Mouse (Mus musculus) thymus, postnatal 25 days (tissue): ENCODE data around the gene Lingo1.

Experiments used
- DNase-seq: peaks from one replicate; pipeline ENCODE4 v3.0.0; 2022

Gene Lingo1

DNA sequence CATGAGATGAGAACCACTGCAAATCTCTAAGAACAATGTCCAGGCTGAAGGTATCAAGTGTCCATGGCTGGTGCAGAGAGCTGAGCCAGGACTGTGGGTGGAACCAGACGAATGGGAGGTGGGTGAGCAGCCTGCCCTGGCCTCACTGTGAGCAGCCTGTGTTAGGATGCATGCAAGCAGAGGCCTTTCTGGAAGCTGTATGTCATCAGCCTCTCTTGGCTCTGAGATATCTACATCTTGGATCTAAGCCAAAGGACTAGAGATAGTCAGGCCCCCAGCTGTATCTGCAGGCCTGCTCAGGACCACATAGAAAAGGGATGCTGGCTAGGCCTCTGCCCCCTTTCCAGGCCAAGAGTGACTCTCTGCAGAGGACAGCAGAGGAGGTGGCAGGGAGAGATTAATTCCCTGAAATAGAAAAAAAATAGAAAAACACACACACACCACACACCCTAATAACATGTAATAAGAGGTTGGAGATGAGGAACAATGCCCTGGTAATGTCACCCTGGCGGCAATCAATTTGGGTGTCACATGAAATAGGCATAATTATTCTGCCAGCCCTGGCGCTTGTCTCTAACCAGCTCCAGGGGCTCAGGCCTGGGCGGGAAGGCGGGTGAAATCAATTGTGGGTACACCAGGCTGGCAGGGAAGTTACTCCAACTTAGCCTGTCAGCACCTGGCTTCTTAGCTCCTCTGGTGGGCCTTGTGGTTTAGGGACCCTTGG, 166.4 kb downstream of the Lingo1 start:
- DNase-seq: no peak

DNA sequence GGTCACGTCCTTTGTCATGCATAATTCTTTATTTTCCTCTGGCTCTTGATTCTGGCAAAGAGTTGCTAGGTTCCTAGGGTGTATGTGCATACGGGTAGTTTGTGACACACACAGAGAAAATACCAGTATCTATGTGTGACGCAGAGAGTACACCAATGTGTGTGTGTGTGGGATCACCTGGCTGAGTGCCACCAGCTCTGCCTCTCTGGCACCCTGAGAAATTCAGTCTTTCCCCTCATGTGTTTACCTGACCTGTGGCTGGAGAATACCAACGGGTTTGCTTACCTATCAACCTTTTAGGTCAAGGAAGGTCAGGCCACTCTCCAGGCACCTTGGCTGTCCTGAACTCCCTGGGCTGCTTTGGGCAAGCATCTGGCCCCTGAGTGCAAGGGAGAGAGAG, 169.0 kb downstream of the Lingo1 start:
- DNase-seq: no peak

DNA sequence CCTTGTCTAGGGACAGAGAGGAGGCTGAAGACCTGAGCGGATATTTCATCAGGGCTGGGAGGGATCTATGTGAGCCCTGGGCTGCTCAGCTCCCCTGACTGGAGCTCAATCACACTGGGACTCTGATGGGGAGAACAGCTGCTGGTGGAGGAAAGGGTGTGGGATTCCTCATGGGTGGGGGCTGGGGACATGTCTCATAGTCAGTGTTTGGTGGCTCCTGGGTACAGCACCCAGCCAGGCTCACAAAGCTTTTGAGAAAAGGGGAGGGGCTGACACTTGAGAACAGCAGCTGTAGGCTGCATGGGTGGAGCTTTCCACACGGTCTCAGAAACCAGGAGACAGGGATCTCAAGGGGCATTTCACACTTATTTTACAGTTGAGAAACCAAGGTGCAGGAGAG, 171.3 kb downstream of the Lingo1 start:
- DNase-seq: no peak

DNA sequence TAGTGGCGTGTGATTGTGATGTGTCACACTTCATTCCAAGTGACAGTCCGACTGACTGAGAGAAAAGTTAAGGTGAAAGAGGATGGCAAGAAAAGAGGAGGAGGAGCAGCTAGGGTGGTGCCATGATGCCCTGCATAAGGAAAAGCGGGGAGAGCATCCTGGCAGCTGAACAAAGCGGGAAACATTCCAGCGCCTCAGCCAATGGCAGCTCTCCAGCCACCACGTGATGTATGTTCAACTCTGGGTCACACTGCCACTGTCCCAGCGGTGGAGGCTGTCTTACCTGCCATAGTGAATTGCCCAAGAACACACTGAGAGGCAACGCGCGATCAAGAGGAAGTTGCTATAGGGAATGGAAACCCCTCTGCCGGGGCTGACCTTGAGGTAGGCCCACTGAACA, 172.9 kb downstream of the Lingo1 start:
- no peak for DNase-seq

DNA sequence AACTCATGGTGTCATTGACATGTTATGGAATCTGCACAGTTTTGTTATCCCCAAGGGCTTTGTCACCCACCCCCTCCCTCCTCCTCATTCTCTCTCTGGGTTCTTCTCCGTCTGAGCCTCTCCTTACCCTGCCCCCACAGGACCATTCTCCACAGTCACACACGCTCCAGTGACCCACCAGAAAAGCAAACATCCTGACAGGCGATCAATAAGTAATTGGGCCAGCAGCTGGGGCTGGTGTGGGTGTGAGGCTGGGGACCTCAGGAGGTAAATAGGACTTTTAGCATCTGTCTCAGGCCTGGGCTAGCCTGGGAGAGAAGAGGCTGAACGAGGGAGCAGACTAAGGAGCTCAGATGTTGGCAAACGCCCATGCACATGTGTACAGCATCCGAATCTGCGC, 173.5 kb downstream of the Lingo1 start:
- no peak for DNase-seq

DNA sequence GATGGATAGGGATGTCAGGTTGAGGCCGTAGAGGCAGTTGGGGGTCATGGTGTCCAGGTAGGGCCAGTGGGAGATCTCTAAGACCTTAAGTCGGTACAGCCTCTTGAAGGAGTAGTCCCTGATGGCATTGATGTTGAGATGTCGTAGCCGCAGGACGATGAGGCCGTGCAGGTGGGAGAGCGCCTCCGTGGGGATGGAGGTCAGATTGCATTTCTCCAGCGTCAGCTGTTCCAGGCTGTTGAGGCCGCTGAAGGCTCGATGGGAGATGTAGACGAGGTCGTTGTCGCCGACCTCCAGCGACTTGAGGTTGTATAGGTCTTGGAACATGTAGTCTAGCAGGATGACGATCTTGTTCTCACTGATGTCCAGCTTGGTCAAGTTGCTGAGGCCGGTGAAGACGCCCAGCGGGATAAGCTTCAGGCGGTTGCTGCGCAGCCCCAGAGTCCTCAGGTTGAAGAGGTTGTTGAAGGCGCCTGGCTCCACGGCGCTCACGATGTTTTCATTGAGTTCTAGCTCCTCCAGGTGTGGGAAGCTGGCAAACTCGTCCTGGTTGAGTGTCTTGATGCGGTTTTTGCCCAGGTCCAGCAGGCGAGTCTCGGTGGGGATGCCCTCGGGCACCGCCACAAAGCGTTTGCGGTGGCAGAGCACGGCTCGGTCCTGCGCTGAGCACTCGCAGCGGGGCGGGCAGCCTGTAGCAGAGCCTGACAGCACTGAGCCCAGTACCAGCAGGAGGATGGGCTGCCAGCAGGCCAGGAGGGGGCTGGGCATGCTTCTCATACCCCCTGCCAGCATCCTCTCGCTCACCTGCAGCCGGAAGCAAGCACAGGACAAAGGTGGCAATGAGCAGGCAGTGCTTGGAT, 175.5 kb downstream of the Lingo1 start:
- no peak for DNase-seq

DNA sequence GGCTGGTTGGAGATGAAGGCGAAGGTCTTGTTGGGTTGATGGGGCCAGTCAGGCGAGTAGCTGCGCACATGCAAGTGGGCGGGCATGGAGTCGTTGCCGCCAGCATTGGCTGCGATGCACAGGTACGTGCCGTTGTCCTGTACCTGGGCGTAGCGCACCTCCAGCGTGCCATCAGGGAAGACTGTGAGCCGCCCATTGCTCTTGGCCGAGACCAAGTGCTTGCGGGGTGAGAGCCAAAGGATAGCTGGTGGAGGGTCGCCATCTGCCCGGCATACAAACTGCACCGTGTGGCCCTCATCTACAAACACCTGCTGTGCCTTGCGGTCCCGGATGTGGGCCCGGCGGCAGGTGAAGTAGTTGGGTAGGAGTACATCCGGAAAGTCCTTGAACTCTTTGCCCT, 176.6 kb downstream of the Lingo1 start:
- DNase-seq: no peak

DNA sequence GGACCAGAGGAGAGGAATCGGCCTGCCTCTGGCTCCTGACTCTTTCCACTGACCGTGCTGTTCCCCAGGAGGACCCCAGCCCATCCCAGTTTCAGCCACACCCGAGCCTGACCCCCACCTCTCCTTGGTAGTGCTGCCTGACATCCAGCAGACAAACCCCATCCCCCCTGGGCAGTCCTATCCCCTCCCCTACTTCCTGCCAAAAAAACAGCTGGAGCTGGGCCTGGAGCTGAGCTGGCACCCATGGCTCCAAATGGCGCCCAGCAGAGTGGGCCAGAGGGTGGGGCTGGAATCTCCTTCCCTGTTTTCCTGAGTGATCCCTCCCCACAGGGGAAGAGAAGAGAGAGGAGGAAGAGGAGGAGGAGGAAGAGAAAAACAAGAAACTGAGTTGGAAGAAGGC, 177.6 kb downstream of the Lingo1 start:
- no peak for DNase-seq

DNA sequence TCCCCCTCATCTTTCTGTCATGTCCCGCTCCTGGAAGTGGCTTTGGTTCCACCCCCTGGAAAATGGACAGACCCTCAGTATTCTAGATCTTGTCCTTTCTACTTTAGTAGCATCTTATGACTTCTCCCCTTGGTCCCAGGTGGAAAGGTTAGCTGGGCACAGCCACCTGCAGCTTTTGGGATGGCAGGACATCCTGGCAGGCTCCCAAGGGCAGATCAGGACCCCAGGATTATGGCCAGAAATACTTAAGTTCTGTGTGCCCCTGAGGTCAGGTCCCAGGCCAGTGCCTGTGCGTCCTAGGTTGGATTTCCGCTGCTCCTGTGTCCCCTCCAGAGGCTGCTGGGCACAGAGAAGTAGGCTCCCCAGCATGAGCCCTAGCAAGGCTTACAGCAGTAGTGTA, 180.2 kb downstream of the Lingo1 start:
- DNase-seq: no peak

DNA sequence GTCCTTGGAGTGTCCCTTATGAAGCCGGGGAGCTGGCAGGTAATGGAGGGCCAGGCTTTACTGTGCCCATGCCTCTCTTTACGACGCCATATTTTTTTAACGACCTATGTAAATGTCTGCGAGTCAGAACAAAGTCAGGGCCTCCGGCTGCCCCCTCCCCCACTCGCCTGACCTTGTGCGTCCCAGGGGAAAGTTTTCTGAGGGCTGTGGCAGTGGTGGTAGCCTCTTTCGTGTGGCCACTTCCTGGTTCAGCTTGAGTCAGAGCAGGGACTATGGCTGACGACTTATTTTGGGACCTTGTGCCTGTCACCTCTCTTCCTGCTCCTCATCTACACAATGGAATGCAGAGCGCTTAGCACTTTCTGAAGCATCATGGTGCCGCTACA, 183.5 kb downstream of the Lingo1 start:
- no peak for DNase-seq

DNA sequence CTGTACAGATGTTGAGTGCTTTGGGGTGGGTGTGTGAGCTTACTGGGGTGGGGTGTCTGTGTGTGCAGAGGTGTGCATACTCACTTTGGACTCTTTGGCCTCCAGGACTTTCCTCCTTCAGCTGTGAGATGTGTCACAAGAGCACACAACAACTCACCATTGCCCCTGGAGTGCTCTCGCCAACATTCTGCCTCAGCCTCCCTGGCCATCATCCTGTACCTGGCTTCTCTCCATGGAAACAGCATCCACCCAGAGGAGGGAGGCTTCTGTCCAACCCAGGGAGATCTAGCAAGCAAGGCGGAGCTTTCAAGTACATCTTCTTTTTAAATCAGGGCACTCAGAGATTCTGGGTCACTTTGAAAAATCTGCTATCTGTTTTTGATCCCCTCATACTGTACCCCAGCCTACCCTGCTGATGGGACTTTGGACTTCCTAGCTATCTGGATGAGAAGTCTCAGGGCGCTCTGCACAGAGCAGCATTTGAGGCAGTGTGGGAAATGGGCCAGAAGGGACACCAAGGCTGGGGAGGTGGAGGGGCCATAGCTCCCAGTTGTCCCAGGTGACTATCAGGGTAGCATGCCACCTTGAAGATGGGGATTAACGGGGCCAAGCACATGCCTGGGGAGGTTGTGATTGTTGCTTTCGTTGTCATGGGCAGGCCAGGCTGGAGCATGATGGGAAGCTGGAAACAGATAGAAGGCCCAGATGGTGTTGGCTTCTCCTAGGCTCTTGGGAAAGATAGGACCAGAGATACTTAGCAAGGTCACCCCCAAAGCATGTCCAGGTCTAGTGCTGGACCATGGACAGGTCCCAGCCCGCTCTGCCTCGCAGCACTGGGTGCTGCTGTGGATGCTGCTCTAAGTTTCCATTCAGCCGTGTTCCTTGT, 184.1 kb downstream of the Lingo1 start:
- no peak for DNase-seq

DNA sequence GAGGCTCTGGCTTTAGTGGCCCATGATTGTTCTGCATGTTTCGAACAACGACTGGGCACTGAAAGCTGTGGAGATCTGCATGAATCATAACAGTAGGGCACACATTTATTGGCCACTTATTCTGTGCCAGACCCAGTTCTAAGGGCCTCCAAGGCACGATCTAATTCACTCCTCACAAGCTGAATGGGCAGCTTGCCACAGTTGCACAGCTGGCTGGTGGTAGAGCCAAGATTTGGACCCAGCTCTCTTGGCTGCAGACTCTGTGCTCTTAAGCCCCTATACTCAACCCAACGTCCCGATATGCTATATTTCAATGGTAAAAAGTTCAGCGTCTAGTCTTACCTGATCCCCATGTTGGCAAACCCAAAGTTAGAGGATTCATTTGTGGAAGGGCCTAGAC, 185.3 kb downstream of the Lingo1 start:
- no peak for DNase-seq

DNA sequence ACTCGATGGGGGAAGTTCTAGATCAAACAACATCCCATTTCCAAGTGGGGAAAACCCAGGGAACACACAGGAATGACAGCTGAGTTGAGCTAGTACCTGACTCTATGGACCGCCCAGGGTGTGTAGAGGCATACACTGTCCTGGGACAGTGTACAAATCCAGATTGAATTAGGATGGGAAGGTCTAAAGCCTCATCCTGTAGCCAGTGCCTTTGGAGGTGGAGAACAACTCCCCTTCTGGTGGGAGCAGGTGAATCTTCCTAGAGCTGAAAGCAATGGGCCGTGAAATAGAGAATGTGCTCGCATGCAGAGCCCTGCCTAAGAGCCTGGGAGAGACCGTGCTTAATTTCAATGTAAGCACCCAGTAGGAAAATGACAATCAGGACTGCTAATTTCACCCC, 185.8 kb downstream of the Lingo1 start:
- DNase-seq: no peak

DNA sequence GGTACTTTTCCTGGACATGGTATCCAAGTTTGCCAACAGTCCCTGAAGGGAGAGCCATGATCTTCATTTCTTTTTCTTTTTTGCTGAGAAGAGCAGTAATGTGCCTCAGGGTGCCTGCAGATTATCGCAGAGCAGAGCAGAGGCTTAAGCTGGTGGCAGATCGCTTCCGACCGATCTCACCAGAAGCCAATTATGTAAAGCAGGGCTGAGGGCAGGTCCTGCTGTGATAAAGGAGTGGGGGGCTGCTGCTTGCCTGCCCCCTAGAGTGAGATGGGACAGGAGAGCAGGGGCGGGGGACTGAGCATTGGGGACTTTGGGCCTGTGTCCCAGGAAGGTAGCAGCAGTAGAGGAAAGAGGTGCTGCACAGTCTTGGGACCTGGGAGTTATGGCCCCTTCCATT, 186.8 kb downstream of the Lingo1 start:
- DNase-seq: no peak

DNA sequence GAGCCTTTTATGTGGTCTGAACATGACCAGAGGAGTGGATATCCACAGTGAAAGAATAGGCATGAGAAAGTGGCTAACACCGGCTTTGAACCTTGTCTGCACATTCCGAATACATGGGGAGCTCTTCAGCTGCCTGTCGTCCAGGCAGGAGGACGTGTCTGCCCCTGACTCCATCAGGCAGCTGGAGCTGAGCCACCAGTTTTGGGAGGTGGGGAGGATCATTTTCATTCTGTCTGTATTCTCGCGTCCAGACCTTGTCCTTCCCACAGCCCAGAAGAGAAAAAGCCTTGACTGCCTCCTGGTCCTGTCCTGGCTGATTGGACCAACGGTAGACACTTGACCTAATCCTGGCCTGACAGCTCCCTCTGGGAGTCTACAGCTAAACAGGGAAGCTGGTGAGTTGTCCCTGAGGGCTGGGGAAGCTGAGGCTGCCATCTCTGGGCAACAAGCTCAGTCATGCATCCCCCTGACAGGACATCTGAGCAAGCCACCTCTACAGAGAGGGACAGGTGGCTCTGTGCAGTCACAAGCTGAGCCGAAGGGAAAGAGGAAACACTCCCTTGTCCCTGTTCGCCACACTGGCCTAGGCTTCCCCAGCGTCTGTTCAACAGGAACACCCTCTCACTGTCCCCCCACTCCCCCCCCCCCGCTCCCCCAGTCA, 187.4 kb downstream of the Lingo1 start:
- no peak for DNase-seq

DNA sequence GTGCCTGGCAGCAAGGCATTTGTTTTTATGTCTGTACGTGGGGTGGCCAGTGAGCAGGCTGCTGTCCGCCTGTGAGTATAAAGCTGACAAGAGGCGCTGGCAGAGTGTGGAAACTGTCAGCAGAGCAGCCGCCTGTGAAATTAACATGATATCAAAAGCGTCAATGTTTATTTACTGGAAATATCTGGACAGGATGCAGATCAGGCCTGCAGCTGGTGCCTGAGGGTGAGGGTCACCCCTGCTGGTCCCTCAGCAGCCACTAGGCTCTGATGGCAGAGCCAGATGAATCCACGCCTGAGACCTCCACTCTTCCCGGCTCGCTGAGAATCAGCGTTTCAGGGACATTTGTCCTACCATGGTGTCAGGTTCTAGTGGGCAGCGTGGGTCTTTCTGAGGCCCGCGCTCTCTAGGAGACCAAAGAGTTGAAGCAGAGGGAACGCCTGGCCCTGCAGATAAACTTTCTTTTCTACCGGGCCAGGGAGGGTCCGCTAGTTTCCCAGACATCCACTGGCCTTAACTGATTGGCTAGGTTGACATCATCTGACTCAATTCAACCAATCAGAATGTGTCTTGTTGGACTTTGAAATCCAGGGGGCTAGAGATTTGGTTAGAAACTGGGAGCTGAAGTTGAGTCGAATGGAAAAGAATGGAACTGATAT, 190.1 kb downstream of the Lingo1 start:
- DNase-seq: no peak

DNA sequence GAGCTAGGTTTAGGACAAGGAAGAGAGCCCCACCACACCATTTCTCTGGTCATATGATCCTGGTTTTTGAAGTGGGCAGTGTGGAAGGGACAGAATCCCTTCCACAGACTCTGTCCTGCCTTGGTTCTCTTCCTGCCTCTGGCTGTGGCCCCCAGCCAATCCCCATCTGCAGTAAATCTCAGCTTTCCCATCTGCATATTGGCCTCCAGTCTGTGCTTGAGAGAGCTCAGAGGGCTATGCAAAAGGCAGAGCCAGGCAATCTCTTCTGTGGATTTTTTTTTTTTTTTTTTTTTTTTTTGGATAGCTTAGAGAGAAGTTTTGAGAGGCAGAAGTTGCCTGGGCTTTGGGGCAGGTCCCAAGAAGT, 190.8 kb downstream of the Lingo1 start:
- DNase-seq: no peak

DNA sequence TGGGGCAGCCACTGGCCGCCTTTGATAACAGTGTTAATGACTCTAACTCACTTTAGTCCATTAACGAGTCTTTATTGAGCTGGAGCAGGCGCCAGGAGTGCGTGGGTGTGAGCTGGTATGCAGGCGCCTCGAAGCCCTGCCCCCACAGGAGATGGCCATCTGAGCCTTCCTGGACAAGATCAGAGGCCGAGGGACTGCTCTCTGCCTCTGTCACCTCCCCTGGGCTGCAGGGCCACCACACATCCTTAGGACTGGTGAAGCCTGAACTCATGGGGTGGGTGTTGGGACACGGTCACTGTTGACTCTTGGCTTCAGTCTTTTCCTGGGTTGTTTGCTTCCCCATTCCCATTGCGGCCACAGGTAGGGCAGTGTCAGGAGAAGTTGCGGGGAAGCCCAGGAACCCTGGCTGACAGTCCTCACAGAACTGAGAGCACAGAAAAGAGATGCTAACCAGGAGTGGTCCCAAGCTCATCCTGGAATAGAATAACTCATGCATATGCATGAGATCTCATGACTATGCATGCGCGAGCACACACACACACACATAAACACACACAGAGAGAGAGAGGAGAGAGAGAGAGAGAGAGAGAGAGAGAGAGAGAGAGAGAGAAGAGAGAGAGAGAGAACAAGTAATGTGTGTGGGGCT, 191.3 kb downstream of the Lingo1 start:
- no peak for DNase-seq

DNA sequence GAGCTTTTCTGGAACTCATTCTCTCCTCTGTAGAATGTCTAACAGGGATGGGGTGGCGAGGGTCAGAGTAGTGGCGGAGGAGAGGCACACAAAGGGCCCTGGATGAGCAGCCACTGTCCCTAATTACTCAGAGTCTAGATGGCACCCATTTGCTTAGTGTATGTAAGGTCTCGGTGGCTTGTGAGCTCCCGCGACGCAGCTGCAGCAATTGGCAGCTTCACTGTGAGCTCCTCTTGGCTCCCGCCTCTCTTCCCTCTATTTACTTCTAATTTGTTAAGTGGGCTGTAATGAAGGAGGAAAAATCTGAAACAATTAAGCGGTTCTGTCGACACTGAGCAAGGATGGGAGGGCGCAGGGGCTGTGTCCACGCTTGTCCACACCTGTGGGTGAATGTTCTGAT, 195.6 kb downstream of the Lingo1 start:
- no peak for DNase-seq

DNA sequence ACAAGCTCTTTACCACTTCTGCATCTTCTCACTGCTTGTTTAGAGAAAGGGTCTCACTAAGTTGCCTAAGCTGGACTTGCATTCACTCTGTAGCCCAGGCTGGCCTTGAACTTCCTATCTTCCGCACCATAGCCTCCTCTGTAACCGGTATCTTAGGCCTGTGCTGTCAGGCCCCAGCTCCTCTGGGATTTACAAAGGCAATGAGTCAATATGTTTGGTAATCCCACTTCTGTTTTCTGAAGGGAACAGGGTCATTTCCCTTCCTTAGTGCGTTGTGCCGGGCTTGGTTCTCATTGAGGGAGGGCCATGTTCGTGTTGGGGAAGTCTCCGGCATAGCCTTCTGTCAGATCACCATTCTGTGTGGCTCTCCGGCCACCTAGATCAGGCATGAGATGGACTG, 203.6 kb downstream of the Lingo1 start:
- no peak for DNase-seq

DNA sequence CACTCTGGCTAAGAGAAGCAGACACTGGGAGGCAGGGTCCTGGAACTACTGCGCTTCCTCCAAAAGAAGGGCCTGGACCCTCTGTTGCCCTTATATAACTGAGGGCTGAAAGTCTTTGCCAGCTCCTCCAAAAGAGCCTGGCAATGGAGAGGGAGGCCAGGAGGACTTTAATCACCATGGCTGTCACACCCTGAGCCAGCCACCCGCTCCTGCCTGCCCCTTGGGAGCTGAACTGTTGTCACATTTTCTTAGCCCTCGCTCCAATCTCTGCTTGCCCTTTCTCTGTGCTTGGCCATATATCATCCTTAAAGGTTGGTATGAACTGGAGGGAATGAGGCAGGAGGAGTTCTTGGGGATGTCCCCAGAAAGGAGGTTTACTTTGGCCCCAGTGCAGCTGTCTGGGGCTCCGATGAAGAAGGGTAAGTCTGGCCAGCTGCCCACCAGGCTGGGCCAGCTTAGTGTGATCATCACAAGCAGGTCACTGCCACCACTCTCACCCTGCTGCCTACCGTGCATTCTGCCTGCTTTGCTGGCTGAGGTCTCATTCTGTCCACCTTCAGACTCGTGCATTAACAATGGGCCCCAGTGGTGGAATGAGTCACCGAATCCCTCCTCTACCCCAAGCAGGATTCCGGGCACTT, 204.9 kb downstream of the Lingo1 start:
- DNase-seq: no peak

DNA sequence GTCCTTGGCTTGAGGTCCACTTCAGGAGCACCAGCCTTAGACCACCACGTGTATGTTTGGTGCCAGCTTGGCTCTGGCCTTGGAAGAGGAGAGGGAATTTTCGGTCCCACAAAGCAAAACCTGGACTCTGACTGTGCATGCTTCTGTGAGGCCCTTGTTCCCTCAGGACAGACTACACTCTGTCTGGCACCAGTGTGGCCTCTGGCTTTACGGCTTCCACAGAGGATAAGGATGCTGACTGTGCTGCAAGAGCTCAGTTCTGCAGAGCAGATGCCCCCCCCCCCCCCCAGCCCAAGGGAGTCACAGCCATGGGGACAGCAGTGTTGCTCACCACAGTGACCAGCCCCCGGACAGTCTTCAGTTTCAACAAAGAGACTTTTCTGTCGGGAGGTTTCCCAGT, 206.5 kb downstream of the Lingo1 start:
- DNase-seq: no peak
